Mouse (Mus musculus): Measurements from ENCODE around the gene Malrd1. TPM values are rescaled to one million over a fixed set of nuclear protein-coding genes. Genes with fewer than 3 reads are reported as not detected.
"Not testable (repeated sequence)": the region's sequence is repeated elsewhere in the genome, so short reads cannot be mapped to it uniquely, and the experiment has no call there.

The Malrd1 gene
- polyA plus RNA-seq, 1 experiment from 2014 or later = not detected

- H3K27ac ChIP-seq (ENCODE audit: low read depth) = no peak overlapping the region
- no peaks in the 10 kb centered on the region for H3K4me1 ChIP-seq (ENCODE audit: insufficient read depth)
- no peak overlapping the region for H3K9ac ChIP-seq (replicated peaks)
- no peak for TF ChIP-seq EP300 (IDR thresholded peaks at IDR 0.05; ENCODE audit: low read depth)
- no peak for TF ChIP-seq CTCF (IDR thresholded peaks at IDR 0.05; ENCODE audit: low read depth)
- H3K36me3 ChIP-seq (replicated peaks; ENCODE audit: insufficient read depth, low read length) = no peaks in the 10 kb centered on the region
- H3K9me3 ChIP-seq (ENCODE audit: low read length) = no peaks in the 10 kb centered on the region
- no peaks in the 10 kb centered on the region for H3K27me3 ChIP-seq (ENCODE audit: insufficient read depth, low read length)
- DNase-seq = no peak
- no peak for ATAC-seq
- no peak overlapping the region for H3K4me2 ChIP-seq (ENCODE audit: low read depth, low read length)
- no peak overlapping the region for H3K4me3 ChIP-seq (ENCODE audit: low read depth, low read length)
- 67% methylated on average over 1 of the region's 1 CpGs for WGBS (ENCODE audit: insufficient replicate concordance)
These were observed 406.1 kb downstream of the Malrd1 start for GRCm38 (mm10) chr2:15932340-15932739.

GRCm38 (mm10) chr2:16002925-16003324 lies 476.6 kb downstream of the Malrd1 start:
- H3K4me2 ChIP-seq (ENCODE audit: low read depth, low read length) = no peak overlapping the region
- ATAC-seq (no peak), DNase-seq (no peak)
- no peaks in the 10 kb centered on the region for H3K4me1 ChIP-seq (ENCODE audit: insufficient read depth)
- TF ChIP-seq CTCF (IDR thresholded peaks at IDR 0.05; ENCODE audit: low read depth) = no peak
- no peak for TF ChIP-seq EP300 (IDR thresholded peaks at IDR 0.05; ENCODE audit: low read depth)
- no peak overlapping the region for H3K4me3 ChIP-seq (ENCODE audit: low read depth, low read length)
- H3K9ac ChIP-seq (replicated peaks) = no peak overlapping the region
- H3K27me3 ChIP-seq (ENCODE audit: insufficient read depth, low read length) = no peaks in the 10 kb centered on the region
- 41% methylated on average over 2 of the region's 2 CpGs for whole genome bisulfite sequencing (ENCODE audit: insufficient replicate concordance)
- H3K9me3 ChIP-seq (ENCODE audit: low read length) = no peaks in the 10 kb centered on the region
- H3K36me3 ChIP-seq (replicated peaks; ENCODE audit: insufficient read depth, low read length) = no peaks in the 10 kb centered on the region
- H3K27ac ChIP-seq (ENCODE audit: low read depth) = no peak overlapping the region

GRCm38 (mm10) chr2:16017046-16017445 lies 490.8 kb downstream of the Malrd1 start:
- H3K4me3 ChIP-seq (ENCODE audit: low read depth, low read length); H3K27ac ChIP-seq (ENCODE audit: low read depth); H3K4me2 ChIP-seq (ENCODE audit: low read depth, low read length); H3K9ac ChIP-seq (replicated peaks); H3K36me3 ChIP-seq (replicated peaks; ENCODE audit: insufficient read depth, low read length); H3K9me3 ChIP-seq (ENCODE audit: low read length); DNase-seq; H3K27me3 ChIP-seq (ENCODE audit: insufficient read depth, low read length); H3K4me1 ChIP-seq (ENCODE audit: insufficient read depth); ATAC-seq: not testable (repeated sequence)
- 67% methylated on average over 2 of the region's 2 CpGs for WGBS (ENCODE audit: insufficient replicate concordance)

GRCm38 (mm10) chr2:16017719-16018118 lies 491.4 kb downstream of the Malrd1 start:
- not testable (repeated sequence) for H3K4me1 ChIP-seq (ENCODE audit: insufficient read depth); H3K4me3 ChIP-seq (ENCODE audit: low read depth, low read length); DNase-seq; H3K27me3 ChIP-seq (ENCODE audit: insufficient read depth, low read length); H3K4me2 ChIP-seq (ENCODE audit: low read depth, low read length); H3K9me3 ChIP-seq (ENCODE audit: low read length); ATAC-seq; H3K36me3 ChIP-seq (replicated peaks; ENCODE audit: insufficient read depth, low read length); H3K27ac ChIP-seq (ENCODE audit: low read depth); H3K9ac ChIP-seq (replicated peaks)

GRCm38 (mm10) chr2:16029752-16030151 lies 503.5 kb downstream of the Malrd1 start:
- 68% methylated on average over 12 of the region's 12 CpGs for WGBS (ENCODE audit: insufficient replicate concordance)
- Histone ChIP-seq H3K9ac (replicated peaks) (no peak overlapping the region), H3K27ac (ENCODE audit: low read depth) (no peak overlapping the region), H3K4me3 (ENCODE audit: low read depth, low read length) (no peak overlapping the region), H3K4me1 (ENCODE audit: insufficient read depth) (no peaks in the 10 kb centered on the region), H3K27me3 (ENCODE audit: insufficient read depth, low read length) (no peaks in the 10 kb centered on the region), H3K36me3 (replicated peaks; ENCODE audit: insufficient read depth, low read length) (no peaks in the 10 kb centered on the region), H3K4me2 (ENCODE audit: low read depth, low read length) (no peak overlapping the region), H3K9me3 (ENCODE audit: low read length) (no peaks in the 10 kb centered on the region)
- TF ChIP-seq EP300 (IDR thresholded peaks at IDR 0.05; ENCODE audit: low read depth) = no peak
- TF ChIP-seq CTCF (IDR thresholded peaks at IDR 0.05; ENCODE audit: low read depth) = no peak
- no peak for DNase-seq
- ATAC-seq = no peak

GRCm38 (mm10) chr2:16031559-16031958 lies 505.3 kb downstream of the Malrd1 start:
- TF ChIP-seq CTCF (IDR thresholded peaks at IDR 0.05; ENCODE audit: low read depth) (no peak), EP300 (IDR thresholded peaks at IDR 0.05; ENCODE audit: low read depth) (no peak)
- H3K4me1 ChIP-seq (ENCODE audit: insufficient read depth) = no peaks in the 10 kb centered on the region
- WGBS (ENCODE audit: insufficient replicate concordance) = 72% methylated on average over 4 of the region's 4 CpGs
- ATAC-seq (no peak), DNase-seq (no peak)
- no peaks in the 10 kb centered on the region for H3K36me3 ChIP-seq (replicated peaks; ENCODE audit: insufficient read depth, low read length)
- H3K4me2 ChIP-seq (ENCODE audit: low read depth, low read length) = no peak overlapping the region
- no peak overlapping the region for H3K9ac ChIP-seq (replicated peaks)
- no peak overlapping the region for H3K4me3 ChIP-seq (ENCODE audit: low read depth, low read length)
- H3K27ac ChIP-seq (ENCODE audit: low read depth) = no peak overlapping the region
- no peaks in the 10 kb centered on the region for H3K27me3 ChIP-seq (ENCODE audit: insufficient read depth, low read length)
- H3K9me3 ChIP-seq (ENCODE audit: low read length) = no peaks in the 10 kb centered on the region

GRCm38 (mm10) chr2:16032804-16033203 lies 506.5 kb downstream of the Malrd1 start:
- Histone ChIP-seq H3K4me2 (ENCODE audit: low read depth, low read length) (no peak overlapping the region), H3K4me1 (ENCODE audit: insufficient read depth) (no peaks in the 10 kb centered on the region), H3K9ac (replicated peaks) (no peak overlapping the region), H3K27ac (ENCODE audit: low read depth) (no peak overlapping the region), H3K9me3 (ENCODE audit: low read length) (no peaks in the 10 kb centered on the region), H3K4me3 (ENCODE audit: low read depth, low read length) (no peak overlapping the region), H3K36me3 (replicated peaks; ENCODE audit: insufficient read depth, low read length) (no peaks in the 10 kb centered on the region), H3K27me3 (ENCODE audit: insufficient read depth, low read length) (no peaks in the 10 kb centered on the region)
- WGBS (ENCODE audit: insufficient replicate concordance) = 60% methylated on average over 3 of the region's 3 CpGs
- DNase-seq = no peak
- TF ChIP-seq CTCF (IDR thresholded peaks at IDR 0.05; ENCODE audit: low read depth) = no peak
- no peak for TF ChIP-seq EP300 (IDR thresholded peaks at IDR 0.05; ENCODE audit: low read depth)
- no peak for ATAC-seq

Measured in liver, postnatal 0 days (tissue).